In the genomic region with DNA sequence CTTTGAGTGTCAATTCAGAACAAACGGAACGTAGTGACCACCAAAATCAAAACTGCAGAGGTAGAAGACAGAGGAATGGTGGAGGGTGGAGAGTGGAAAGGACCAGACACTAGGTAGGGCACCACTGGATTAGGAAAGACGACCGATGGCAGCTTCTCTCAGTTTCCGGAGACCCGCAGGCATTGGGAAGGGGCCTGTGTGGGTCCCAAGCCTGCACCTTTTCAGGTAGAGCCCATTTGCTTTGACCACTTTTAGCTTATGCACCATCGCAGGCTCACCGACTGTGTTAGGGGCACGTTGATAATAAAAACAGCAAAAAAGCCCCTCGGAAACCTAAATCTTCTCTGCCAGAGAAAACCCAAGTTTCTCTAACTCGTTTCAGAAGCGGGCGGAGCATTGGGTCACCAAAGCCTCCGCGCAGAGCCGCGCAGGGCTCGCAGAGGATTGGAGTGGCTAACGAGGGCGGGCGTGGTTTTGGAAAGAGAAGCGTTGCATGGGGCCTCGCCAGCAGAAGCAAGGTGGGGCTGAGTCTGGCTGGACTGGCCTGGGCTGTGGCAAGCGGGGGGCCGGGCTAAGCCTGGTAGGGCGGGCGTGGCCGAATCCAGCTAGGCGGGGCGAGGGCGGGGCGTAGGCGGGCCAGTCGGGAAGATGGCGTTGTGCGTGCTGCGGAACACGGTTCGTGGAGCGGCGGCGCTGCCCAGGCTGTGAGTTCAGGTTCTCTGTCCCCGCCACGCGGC, we compare ENCODE assay signal across 8 mouse cellular contexts. TPM values are rescaled to one million over a fixed set of nuclear protein-coding genes. Genes with fewer than 3 reads are reported as not detected.
DNase-seq lines count a peak whose midpoint lies in the region; ATAC-seq lines count a peak whose summit lies in the region.

A gene (plus strand): TSS at position 627 of the 737 bp plus-strand sequence.

- peak within 1 kb of the TSS; percentile 61 for H3K9ac ChIP-seq in intestine, embryonic 14.5 days (ENCODE audit: low read length)

- WGBS in intestine, embryonic 14.5 days: 3% methylated on average over 45 of the region's 45 CpGs

- intact Hi-C loops in gastrocnemius, postnatal 14 days (cut with DNase I; ENCODE audit: low total_unique reads): no loop called here
- intact Hi-C loops in left cerebral cortex, postnatal 14 days (cut with DNase I): no loop called here

- H3K4me2 ChIP-seq in intestine, embryonic 14.5 days (ENCODE audit: low read length): peak within 1 kb of the TSS; percentile 58

- H3K4me3 ChIP-seq in intestine, embryonic 14.5 days (ENCODE audit: low read depth, low read length): peak within 1 kb of the TSS; percentile 72

- H3K4me1 ChIP-seq in intestine, embryonic 14.5 days (replicated peaks; ENCODE audit: control insufficient read depth, insufficient read depth, low read length): 0 out of 2 replicates have a peak, but pooled peaks cover 5% of the 10 kb centered on the region

- H3K27me3 ChIP-seq in intestine, embryonic 14.5 days (replicated peaks; ENCODE audit: control insufficient read depth, insufficient read depth, low read length): no peaks in the 10 kb centered on the region

- DNase-seq in adrenal gland, adult (ENCODE audit: inconsistent age in 2 of 2, low spot score in 1 of 2): peak; percentile 97 to 99
- DNase-seq in embryo, embryonic 10.5 days (ENCODE audit: low spot score): peak; percentile 95
- DNase-seq in gastrocnemius, postnatal 14 days: peak; percentile 97
- peak; percentile 97 for DNase-seq in intestine, embryonic 14.5 days (ENCODE audit: low spot score)
- DNase-seq in left cerebral cortex, postnatal 14 days (ENCODE audit: low spot score in 2 of 2): peak; percentile 88 to 90
- DNase-seq in mesoderm, embryonic 11.5 days (ENCODE audit: low read depth, low spot score): peak; percentile 90
- DNase-seq in right cerebral cortex, postnatal 36 days (ENCODE audit: low spot score in 2 of 2): peak; percentile 88 to 89
- peak; percentile 96 for DNase-seq in yolk sac, embryonic 10.5 days (ENCODE audit: low spot score)

- peak; percentile 98 for ATAC-seq in intestine, embryonic 14.5 days (replicated peaks; ENCODE audit: low FRiP score, low TSS enrichment, low read depth)

- H3K27ac ChIP-seq in intestine, embryonic 14.5 days (ENCODE audit: low read depth): peak within 1 kb of the TSS; percentile 33; the same call in 1 of the 2 replicates

- H3K9me3 ChIP-seq in intestine, embryonic 14.5 days (ENCODE audit: control insufficient read depth, low read length): no peaks in the 10 kb centered on the region

- H3K36me3 ChIP-seq in intestine, embryonic 14.5 days (ENCODE audit: control insufficient read depth, insufficient read depth, low read length): no peaks in the 10 kb centered on the region

RNA-seq across cellular contexts. Expression of the gene that starts here (rescaled TPM):
- 10 to 100 TPM; 68.1 to 80.2 TPM for total RNA-seq in gastrocnemius, postnatal 14 days (2021)
- polyA plus RNA-seq in intestine, embryonic 14.5 days (2014; fragmentation: Nextera tagmentation; extraction: Ambion mirVana): 31.5 and 31.8 TPM in 2 replicates
- total RNA-seq in left cerebral cortex, postnatal 14 days (2021): 10 to 100 TPM; 17.9 to 23.4 TPM

Comparison
In these comparisons a context has a peak if more than half of its experiments do, and no peak if none do; other contexts are left out.
1. Peak in every context shown above with its lines: DNase-seq, ATAC-seq, H3K4me3 ChIP-seq and H3K27ac ChIP-seq.